Mouse (Mus musculus): Measurements from ENCODE around the gene Mtmr10.

DNA sequence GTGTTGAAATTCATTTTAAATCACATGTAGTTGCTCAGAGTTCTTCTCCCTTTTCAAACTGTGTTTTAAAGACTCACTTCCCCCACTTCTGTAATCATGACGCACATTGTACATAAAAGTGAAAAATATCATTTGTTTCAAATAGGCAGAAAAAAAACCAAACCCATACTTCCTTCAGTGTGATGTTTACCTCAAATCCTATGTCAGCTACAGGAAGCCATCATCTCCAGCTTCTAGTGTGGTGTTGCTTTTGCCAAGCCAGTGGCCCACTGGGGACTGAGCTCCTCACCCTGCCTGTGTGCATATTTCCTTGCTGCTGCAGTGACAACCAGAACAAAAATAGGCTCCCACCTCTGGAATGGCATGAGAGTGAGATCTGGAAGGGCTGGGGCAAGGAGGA lies 39.1 kb upstream of the Mtmr10 start:
- TF ChIP-seq CTCF (IDR thresholded peaks at IDR 0.05; ENCODE audit: control insufficient read depth, insufficient read depth, insufficient read length) (no peak), MYOG (IDR thresholded peaks at IDR 0.05; ENCODE audit: control insufficient read depth, extremely low read depth, insufficient read length) (no peak)

All from C2C12 (cell line).